Mouse (Mus musculus) ES-E14 (cell line): ENCODE data around the gene Tex52. TPM values are rescaled to one million over a fixed set of nuclear protein-coding genes. Genes with fewer than 3 reads are reported as not detected.

Experiments
- DNase-seq: peaks from one replicate; pipeline ENCODE4 v3.0.0-alpha.2; 2013; ENCODE audit warnings: low read depth, low spot score
- H3K27ac ChIP-seq: 2 replicates; pipeline ENCODE4 v1.5.1; 2012; ENCODE audit warnings: low read depth, mild to moderate bottlenecking, low read length, moderate library complexity, mixed read lengths; ENCODE audit not compliant: poor library complexity, insufficient read depth, severe bottlenecking
- H3K36me3 ChIP-seq: 2 replicates; pipeline ENCODE4 v1.6.1; 2012; ENCODE audit warnings: mild to moderate bottlenecking, low read length, moderate library complexity, mixed read lengths; ENCODE audit not compliant: control insufficient read depth, poor library complexity, insufficient read depth, severe bottlenecking
- H3K4me1 ChIP-seq, 2 experiments: fragments of 150-350 bp in 1 of 2; sonication (generic) in 1 of 2; 2 replicates each; pipeline ENCODE4 v1.6.1; 2012; ENCODE audit warnings: low read length in 2 of 2, mild to moderate bottlenecking in 1 of 2, mixed read lengths in 1 of 2; ENCODE audit not compliant: control insufficient read depth in 2 of 2, insufficient read depth in 2 of 2, poor library complexity in 1 of 2
- H3K4me3 ChIP-seq, 2 experiments: fragments of 150-350 bp in 1 of 2; sonication (generic) in 1 of 2; 2 replicates each; pipeline ENCODE4 v1.5.1; 2012; ENCODE audit warnings: low read length in 2 of 2, low read depth in 1 of 2, mild to moderate bottlenecking in 1 of 2, mixed read lengths in 1 of 2; ENCODE audit not compliant: insufficient read depth in 1 of 2, poor library complexity in 1 of 2, severe bottlenecking in 1 of 2
- H3K9ac ChIP-seq: 2 replicates; pipeline ENCODE4 v1.6.1; 2012; ENCODE audit warnings: low read depth, mild to moderate bottlenecking, low read length, mixed read lengths; ENCODE audit not compliant: poor library complexity, insufficient read depth, severe bottlenecking
- H3K9me3 ChIP-seq: fragments of 150-350 bp; sonication (generic); 2 replicates; pipeline ENCODE4 v1.6.1; 2012; ENCODE audit warnings: low read depth, mild to moderate bottlenecking, low read length; ENCODE audit not compliant: control insufficient read depth, insufficient read depth
- CHD2 ChIP-seq: IDR thresholded peaks from 2 replicates; pipeline ENCODE4 v1.6.1; 2014; ENCODE audit warnings: mild to moderate bottlenecking, low read depth, low read length, inconsistent platforms
- HCFC1 ChIP-seq: IDR thresholded peaks from 2 replicates; pipeline ENCODE4 v1.6.1; 2012; ENCODE audit warnings: low read length, inconsistent platforms, borderline replicate concordance; ENCODE audit not compliant: insufficient read depth
- MAFK ChIP-seq: IDR thresholded peaks from 2 replicates; pipeline ENCODE4 v1.6.1; 2014; ENCODE audit warnings: mild to moderate bottlenecking, low read depth, low read length, inconsistent platforms; ENCODE audit not compliant: insufficient read depth
- ZC3H11A ChIP-seq: IDR thresholded peaks from 2 replicates; pipeline ENCODE4 v1.6.1; 2012; ENCODE audit warnings: low read depth, mild to moderate bottlenecking, inconsistent platforms, low read length, borderline replicate concordance
- ZNF384 ChIP-seq: IDR thresholded peaks from 2 replicates; pipeline ENCODE4 v1.6.1; 2012; ENCODE audit warnings: low read depth, low read length, inconsistent platforms
- in situ Hi-C, 2 experiments: fragments of 600-800 bp; cut with MboI; formaldehyde crosslinking; loops; one replicate each; pipeline ENCODE4 v1.15.1; 2025; ENCODE audit warnings: low sequenced_read_pairs in 2 of 2, inconsistent platforms in 1 of 2; ENCODE audit not compliant: unreplicated experiment in 2 of 2
- total RNA-seq: library from RNA; depleted of rRNA; stranded (reverse); fragments of 300-350 nt; gene quantifications from 2 replicates; pipeline ENCODE4 v1.2.3, GENCODE M21; 2012; rRNA removed

Gene Tex52
- total RNA-seq, 1 experiment: not detected

DNA sequence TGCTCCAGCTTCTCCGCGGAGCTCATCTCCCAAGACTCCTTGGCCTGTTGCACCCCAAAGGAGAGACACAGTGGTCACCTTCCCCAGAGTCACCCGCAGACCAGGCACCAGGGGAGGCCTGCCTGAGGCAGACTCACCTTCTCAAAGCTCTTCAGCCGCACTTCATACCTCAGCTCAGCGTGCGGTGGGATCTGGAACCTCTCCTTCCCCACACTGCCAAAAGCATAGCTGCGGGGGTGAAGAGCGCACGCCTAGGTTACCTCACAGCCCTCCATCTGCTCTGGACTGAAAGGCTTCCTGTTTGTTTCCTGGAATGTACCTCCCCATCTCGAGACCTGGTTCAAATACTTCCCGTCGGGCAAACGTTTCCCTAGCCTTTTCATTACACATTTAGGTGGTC is 58.3 kb downstream of the Tex52 start:
- Histone ChIP-seq H3K4me1 (peaks cover 12 to 30% of the 10 kb centered on the region in 2 experiments), H3K9me3 (no peaks in the 10 kb centered on the region), H3K36me3 (peaks cover 70% of the 10 kb centered on the region), H3K9ac (no peak overlapping the region), H3K4me3 (no peak overlapping the region), H3K27ac (no peak overlapping the region)
- no peak for DNase-seq
- in situ Hi-C loops: no loop called here
- TF ChIP-seq CHD2: no peak
- no peak for TF ChIP-seq ZC3H11A
- no peak for TF ChIP-seq MAFK
- TF ChIP-seq HCFC1: no peak
- no peak for TF ChIP-seq ZNF384

Other genes starting within 250 kb of the Tex52 start
- 161 and 175 TPM in 2 replicates for gene Tspan9, start 231.9 kb upstream of the Tex52 start, total RNA-seq
- 5.6 and 6.8 TPM in 2 replicates for gene Tead4, start 74.6 kb upstream of the Tex52 start, total RNA-seq
- gene Tulp3, start 19.6 kb upstream of the Tex52 start, total RNA-seq: 10.5 and 11.7 TPM in 2 replicates
- gene Rhno1, start 12.5 kb upstream of the Tex52 start, total RNA-seq: 31.1 and 31.9 TPM in 2 replicates
- 24.1 and 36.4 TPM in 2 replicates for gene Foxm1, start 12.5 kb upstream of the Tex52 start, total RNA-seq
- gene Gm44596, start within 50 bp of the Tex52 start, total RNA-seq: not detected in 2 replicates
- gene Nrip2, start 23.8 kb downstream of the Tex52 start, total RNA-seq: 0.27 and 0.42 TPM in 2 replicates
- 33.4 and 38.3 TPM in 2 replicates for gene Itfg2, start 49.5 kb downstream of the Tex52 start, total RNA-seq
- 396 and 408 TPM in 2 replicates for gene Fkbp4, start 63.2 kb downstream of the Tex52 start, total RNA-seq
- 1.7 and 2.5 TPM in 2 replicates for gene Pzp, start 151.3 kb downstream of the Tex52 start, total RNA-seq
- not detected in 2 replicates for gene A2ml1, start 206.2 kb downstream of the Tex52 start, total RNA-seq
- not detected in 2 replicates for gene Klrb1a, start 248.1 kb downstream of the Tex52 start, total RNA-seq